Mouse (Mus musculus): ENCODE results near the gene Cds2. TPM values are rescaled to one million over a fixed set of nuclear protein-coding genes. Genes with fewer than 3 reads are reported as not detected.

Gene Cds2
- polyA plus RNA-seq, 1 experiment = 57.8 TPM

DNA sequence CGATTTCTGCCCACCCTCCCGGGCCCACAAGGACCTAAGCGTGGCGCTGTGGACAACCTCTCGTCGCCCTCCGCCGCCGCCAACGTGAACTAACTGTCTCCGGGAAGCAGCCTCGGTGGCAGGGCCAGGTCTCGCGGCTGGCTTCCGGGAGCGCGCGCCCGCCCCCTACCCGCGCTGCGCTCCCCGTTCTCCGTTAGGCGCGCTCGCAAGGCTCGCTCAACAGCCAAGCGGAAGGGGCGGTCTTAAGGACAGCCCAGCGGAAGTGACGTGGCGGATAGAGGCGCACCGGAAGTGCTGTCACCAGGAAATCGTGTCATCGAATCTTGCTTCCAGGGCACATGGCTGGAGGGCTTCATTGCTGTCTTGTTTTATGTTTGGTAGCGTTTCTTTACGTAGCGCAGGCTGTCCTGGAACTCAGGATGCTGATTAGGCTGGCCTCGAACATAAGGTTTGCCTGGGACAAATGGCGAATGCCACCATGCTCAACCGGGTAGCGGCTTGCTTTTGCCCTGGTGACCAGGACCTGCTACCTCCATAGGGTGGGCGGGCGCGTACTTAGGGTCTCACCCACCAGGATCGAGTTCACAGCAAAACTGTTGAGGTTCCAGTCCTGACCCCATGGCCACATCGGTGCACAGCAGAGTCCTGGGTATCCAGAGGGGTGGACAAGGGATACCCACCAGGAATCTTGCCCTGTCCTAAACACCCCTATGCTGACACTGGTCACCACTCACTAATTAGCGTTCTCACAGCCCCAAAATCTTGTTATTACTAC lies 15.2 kb upstream of the Cds2 start, which contains the start of gene Tmem230:
Tmem230 (minus strand) TSS at position 269 of the 775 bp plus-strand sequence.
- Histone ChIP-seq H3K4me3 (ENCODE audit: insufficient read depth, low read length) (peak within 1 kb of the TSS; percentile 86), H3K27ac (ENCODE audit: insufficient read depth, low read depth, low read length) (peak within 1 kb of the TSS; percentile 90), H3K4me1 (ENCODE audit: control insufficient read depth, insufficient read depth, low read length) (peaks cover 30% of the 10 kb centered on the region)
- TF ChIP-seq CTCF (IDR thresholded peaks at IDR 0.05; ENCODE audit: low read depth, low read length) (no peak), POLR2A (IDR thresholded peaks at IDR 0.05; ENCODE audit: borderline replicate concordance, low read depth, low read length) (no peak)

DNA sequence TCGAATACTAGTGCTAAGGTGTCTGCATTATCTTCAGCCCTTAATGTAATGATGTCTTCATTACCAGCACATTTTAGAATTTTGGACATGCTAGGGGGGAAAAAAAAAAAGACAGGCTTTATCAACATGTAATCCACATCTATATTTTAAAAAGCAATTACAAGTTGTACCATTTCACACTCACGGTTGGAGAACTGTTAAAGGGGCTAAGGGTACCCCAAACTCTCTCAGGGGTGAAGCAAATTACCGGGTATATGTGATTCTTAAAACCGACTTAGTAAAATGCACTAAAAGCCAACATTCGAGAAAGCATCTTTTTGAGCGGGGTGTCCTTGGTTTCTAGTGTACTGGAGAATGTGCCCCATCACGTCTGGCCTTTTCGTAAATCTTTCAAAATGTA lies 11.0 kb upstream of the Cds2 start:
- no peak for TF ChIP-seq POLR2A (IDR thresholded peaks at IDR 0.05; ENCODE audit: borderline replicate concordance, low read depth, low read length)
- TF ChIP-seq CTCF (IDR thresholded peaks at IDR 0.05; ENCODE audit: low read depth, low read length) = no peak
- Histone ChIP-seq H3K27ac (ENCODE audit: insufficient read depth, low read depth, low read length) (no peak overlapping the region), H3K4me1 (ENCODE audit: control insufficient read depth, insufficient read depth, low read length) (peaks cover 19% of the 10 kb centered on the region), H3K4me3 (ENCODE audit: insufficient read depth, low read length) (peak overlapping the region; percentile 71)

DNA sequence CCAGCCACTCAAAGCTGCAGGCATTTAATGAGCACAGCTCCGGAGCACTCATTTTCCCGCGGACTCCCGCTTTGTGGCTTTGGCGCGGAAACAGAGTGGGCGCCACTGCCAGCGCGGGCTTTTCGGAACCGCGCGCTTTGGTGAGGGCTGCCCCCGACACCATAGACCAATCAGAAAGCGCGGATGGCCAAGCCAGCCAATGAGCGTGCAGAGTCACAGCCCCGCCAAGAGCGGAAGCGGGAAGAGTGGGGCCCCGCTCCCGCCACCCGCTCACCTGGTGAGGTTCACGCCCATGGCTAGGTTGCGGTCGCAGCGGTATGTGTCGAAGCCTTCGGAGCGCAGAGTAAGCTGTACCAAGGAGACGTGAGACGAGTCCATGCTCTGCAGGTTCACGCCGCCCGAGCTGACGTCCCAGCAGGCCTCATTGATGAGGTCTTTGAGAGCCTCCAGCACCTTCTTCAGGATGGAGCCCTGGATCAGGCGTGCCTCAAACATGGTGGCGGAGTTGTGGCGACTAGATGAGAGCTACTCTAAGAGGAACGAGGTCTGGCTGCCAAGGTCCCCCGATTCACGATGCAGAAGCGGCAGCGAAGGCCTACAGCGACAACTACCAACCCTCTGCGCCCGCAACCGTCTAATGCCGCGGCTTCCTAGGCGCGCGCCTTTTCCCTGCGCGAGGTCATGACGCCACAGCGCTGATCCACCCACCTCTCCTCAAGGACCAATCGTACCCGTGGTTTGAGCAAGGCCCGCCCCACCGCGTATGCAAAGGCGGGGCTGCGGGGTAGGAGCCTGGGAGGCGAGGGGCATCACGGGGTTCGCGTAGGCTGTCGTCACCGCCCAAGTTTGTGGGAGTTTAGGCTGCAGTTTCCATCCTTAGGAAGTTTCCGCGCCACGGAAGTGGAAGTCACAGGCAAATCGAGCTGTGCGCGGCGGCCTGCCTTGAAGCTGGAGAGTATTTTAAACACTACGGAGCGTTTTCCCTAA lies 10.1 kb upstream of the Cds2 start, which contains the start of gene Pcna:
Pcna (minus strand) TSS at position 773 of the 987 bp plus-strand sequence.
- H3K4me1 ChIP-seq (ENCODE audit: control insufficient read depth, insufficient read depth, low read length) = peaks cover 17% of the 10 kb centered on the region
- H3K4me3 ChIP-seq (ENCODE audit: insufficient read depth, low read length) = peak within 1 kb of the TSS; percentile 71
- peak; percentile 47; the same call in 1 of the 2 replicates for TF ChIP-seq POLR2A (IDR thresholded peaks at IDR 0.05; ENCODE audit: borderline replicate concordance, low read depth, low read length)
- no peak for TF ChIP-seq CTCF (IDR thresholded peaks at IDR 0.05; ENCODE audit: low read depth, low read length)
- peak within 1 kb of the TSS; percentile 62 for H3K27ac ChIP-seq (ENCODE audit: insufficient read depth, low read depth, low read length)

DNA sequence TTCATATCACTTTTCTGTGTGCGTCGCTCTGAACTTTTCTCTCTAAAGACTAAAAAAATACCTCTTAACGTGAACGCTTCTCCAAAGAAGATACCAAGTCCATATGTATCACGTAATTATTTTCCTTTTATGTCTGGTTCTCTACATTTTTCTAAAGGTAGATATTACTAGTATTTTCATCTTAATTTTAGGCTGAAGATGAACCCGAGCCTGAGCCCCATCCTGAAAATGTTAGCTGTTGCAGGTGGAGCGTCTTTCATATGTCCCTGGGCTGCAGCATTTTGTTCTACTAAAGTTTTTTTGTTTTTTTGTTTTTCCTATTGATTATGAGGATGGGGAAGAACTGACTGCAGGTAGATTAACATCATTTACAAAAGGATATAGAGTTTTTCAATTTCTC lies 9.3 kb upstream of the Cds2 start:
- no peak for TF ChIP-seq POLR2A (IDR thresholded peaks at IDR 0.05; ENCODE audit: borderline replicate concordance, low read depth, low read length)
- no peak for TF ChIP-seq CTCF (IDR thresholded peaks at IDR 0.05; ENCODE audit: low read depth, low read length)
- Histone ChIP-seq H3K27ac (ENCODE audit: insufficient read depth, low read depth, low read length) (peak overlapping the region; percentile 62), H3K4me3 (ENCODE audit: insufficient read depth, low read length) (peak overlapping the region; percentile 49), H3K4me1 (ENCODE audit: control insufficient read depth, insufficient read depth, low read length) (peaks cover 11% of the 10 kb centered on the region)

DNA sequence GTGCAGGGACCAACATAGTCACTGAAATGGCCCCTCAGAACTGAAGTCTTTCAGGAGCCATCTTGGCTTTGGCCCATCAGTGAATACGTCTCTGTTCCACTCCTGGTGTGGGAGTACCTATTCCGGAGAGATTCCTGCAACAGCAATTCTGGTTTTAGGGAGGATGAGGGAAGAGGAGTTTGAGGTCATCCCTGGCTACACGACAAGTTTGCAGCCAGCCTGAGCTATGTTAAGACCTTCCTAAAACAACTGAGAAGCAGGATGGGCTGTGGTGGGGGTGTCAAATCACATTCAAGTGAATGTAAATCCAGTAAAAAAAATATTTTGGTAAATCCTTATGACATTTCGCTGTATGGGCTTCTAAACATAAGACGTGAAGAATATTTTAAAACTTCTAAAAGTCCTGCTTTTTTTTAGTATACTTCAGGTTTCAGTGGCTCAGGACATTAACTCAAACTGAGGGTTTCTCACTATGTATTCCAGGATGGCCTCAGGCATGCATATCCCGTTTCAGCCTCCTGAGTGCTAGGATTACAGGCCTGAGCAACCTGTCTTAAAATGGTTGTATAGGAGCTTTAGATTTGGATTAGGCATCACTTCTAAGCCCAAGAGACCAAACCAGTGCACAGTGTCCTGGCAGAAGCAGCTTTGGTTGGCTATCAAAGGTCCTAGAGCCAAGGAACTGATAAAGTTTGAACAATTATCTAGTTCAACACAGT lies 5.4 kb upstream of the Cds2 start:
- Histone ChIP-seq H3K4me3 (ENCODE audit: insufficient read depth, low read length) (no peak overlapping the region), H3K27ac (ENCODE audit: insufficient read depth, low read depth, low read length) (no peak overlapping the region), H3K4me1 (ENCODE audit: control insufficient read depth, insufficient read depth, low read length) (no peaks in the 10 kb centered on the region)
- TF ChIP-seq POLR2A (IDR thresholded peaks at IDR 0.05; ENCODE audit: borderline replicate concordance, low read depth, low read length) = no peak
- no peak for TF ChIP-seq CTCF (IDR thresholded peaks at IDR 0.05; ENCODE audit: low read depth, low read length)

DNA sequence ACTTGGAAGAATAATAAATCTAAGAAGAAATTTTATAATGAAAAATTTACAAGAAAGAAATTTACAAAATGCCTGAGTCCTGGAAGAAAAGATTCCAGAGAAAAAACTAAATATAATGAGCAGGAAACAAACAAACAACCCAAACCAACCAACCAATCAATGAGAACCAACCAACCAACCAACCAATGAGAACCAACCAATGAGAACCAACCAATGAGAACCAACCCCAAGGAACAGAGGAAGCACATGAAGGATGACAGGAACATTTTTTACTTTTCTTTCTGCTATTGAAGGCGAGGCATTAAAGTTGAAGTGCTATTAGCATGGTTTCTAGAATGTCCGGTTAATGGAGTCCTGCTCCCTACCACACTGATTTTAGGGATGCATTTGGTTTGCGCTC lies 2.3 kb upstream of the Cds2 start:
- TF ChIP-seq POLR2A (IDR thresholded peaks at IDR 0.05; ENCODE audit: borderline replicate concordance, low read depth, low read length) (no peak), CTCF (IDR thresholded peaks at IDR 0.05; ENCODE audit: low read depth, low read length) (no peak)
- Histone ChIP-seq H3K4me1 (ENCODE audit: control insufficient read depth, insufficient read depth, low read length) (peaks cover 10% of the 10 kb centered on the region), H3K27ac (ENCODE audit: insufficient read depth, low read depth, low read length) (no peak overlapping the region), H3K4me3 (ENCODE audit: insufficient read depth, low read length) (no peak overlapping the region)

DNA sequence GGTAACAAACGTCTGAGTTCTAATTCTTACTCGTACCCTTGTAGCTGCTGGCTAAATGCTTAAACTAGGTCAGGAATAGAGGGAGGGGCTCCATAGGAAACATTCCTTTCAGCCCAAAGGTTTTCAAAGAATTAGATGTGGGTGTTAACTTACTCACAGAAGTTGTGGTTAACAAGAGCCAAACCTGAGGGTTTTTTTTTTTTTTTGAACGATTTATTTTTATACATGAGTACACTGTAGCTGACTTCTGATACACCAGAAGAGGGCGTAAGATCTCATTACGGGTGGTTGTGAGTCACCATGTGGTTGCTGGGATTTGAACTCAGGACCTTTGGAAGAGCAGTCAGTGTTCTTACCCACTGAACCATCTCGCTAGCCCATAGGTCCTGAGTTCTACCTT lies 773 bp upstream of the Cds2 start:
- Histone ChIP-seq H3K4me1 (ENCODE audit: control insufficient read depth, insufficient read depth, low read length) (peaks cover 15% of the 10 kb centered on the region), H3K27ac (ENCODE audit: insufficient read depth, low read depth, low read length) (no peak overlapping the region), H3K4me3 (ENCODE audit: insufficient read depth, low read length) (no peak overlapping the region)
- TF ChIP-seq CTCF (IDR thresholded peaks at IDR 0.05; ENCODE audit: low read depth, low read length) (no peak), POLR2A (IDR thresholded peaks at IDR 0.05; ENCODE audit: borderline replicate concordance, low read depth, low read length) (no peak)

DNA sequence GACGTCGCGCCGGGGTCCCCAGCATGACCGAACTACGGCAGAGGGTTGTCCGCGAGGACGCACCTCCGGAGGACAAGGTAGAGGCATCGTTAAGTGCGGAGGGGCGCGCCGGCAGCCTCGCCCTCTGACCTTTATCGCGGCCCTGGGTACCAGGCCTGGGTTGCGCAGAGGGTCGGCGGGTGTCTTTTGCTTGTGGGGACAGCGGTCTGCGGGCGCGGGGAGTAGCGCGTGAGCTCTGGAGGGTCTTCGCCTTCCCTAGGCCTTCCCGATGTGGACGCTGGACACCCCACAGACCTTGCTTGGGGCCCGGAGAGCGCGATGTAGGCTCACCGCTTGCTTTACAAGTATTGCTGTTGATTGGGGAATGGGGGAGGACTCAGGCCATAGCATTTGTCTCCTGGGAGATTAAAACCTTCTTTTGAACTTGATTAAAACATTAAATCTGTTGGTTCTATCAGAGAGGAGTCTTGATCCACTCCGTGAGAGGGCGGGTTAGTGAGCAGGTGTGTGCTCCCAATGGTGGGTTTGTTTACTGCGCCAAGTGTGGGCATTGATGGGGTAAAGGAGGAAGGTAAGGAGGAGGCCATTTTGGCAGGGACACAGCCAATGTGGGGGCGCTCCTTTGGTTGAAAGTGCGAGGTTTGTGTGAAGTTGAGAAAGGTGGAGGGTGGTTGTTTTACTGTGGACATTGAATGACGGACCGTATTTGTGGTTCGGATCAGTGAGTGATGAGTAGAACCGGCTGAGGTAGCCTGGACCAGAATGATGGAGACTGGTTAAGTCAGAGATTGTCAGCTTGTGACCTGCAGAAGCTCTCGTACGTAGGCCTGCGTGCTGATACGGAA lies 695 bp downstream of the Cds2 start:
- TF ChIP-seq CTCF (IDR thresholded peaks at IDR 0.05; ENCODE audit: low read depth, low read length) (no peak), POLR2A (IDR thresholded peaks at IDR 0.05; ENCODE audit: borderline replicate concordance, low read depth, low read length) (no peak)
- Histone ChIP-seq H3K4me1 (ENCODE audit: control insufficient read depth, insufficient read depth, low read length) (peaks cover 15% of the 10 kb centered on the region), H3K27ac (ENCODE audit: insufficient read depth, low read depth, low read length) (peak overlapping the region; percentile 21; the same call in 1 of the 2 replicates), H3K4me3 (ENCODE audit: insufficient read depth, low read length) (peak overlapping the region; percentile 90)

Measured in bone marrow macrophage, adult 2 months (primary cell).